Mouse (Mus musculus) embryonic facial prominence, embryonic 12.5 days (tissue): ENCODE data around the gene Lingo1. TPM values are rescaled to one million over a fixed set of nuclear protein-coding genes. Genes with fewer than 3 reads are reported as not detected.
A peak's percentile ranks its signal among the peaks of the same experiment; 100 is the strongest.

ENCODE experiments used
- ATAC-seq: fragments of 200-750 bp; cut with Nextera tagmentation; 2 replicates; pipeline ENCODE4 v1.8.0; 2017; ENCODE audit not compliant: insufficient number of reproducible peaks, insufficient read depth, low FRiP score, low TSS enrichment
- H3K27ac ChIP-seq: fragments of 300-500 bp; sonication (generic); 2 replicates; pipeline ENCODE4 v1.5.1; 2016; ENCODE audit warnings: mild to moderate bottlenecking
- H3K27me3 ChIP-seq: fragments of 300-500 bp; sonication (generic); 2 replicates; pipeline ENCODE4 v1.6.1; 2016; ENCODE audit warnings: mild to moderate bottlenecking, moderate library complexity
- H3K36me3 ChIP-seq: fragments of 300-500 bp; sonication (generic); 2 replicates; pipeline ENCODE4 v1.6.1; 2016; ENCODE audit warnings: mild to moderate bottlenecking
- H3K4me1 ChIP-seq: fragments of 300-500 bp; sonication (generic); 2 replicates; pipeline ENCODE4 v1.6.1; 2016
- H3K4me2 ChIP-seq: fragments of 300-500 bp; sonication (generic); replicated peaks from 2 replicates; pipeline ENCODE4 v1.6.1; 2016; ENCODE audit warnings: mild to moderate bottlenecking, moderate library complexity
- H3K4me3 ChIP-seq: fragments of 300-500 bp; sonication (generic); 2 replicates; pipeline ENCODE4 v1.5.1; 2016; ENCODE audit warnings: mild to moderate bottlenecking
- H3K9ac ChIP-seq: fragments of 300-500 bp; sonication (generic); 2 replicates; pipeline ENCODE4 v1.6.1; 2016; ENCODE audit warnings: mild to moderate bottlenecking, moderate library complexity
- H3K9me3 ChIP-seq: fragments of 300-500 bp; sonication (generic); 2 replicates; pipeline ENCODE4 v1.6.1; 2016; ENCODE audit warnings: mild to moderate bottlenecking, moderate library complexity
- WGBS: fragments of 180-500 bp; shearing (Covaris S2); methylation state at CpG from one replicate; pipeline ENCODE4 v1.1.7; 2016; 5-methylcytosine and 5-hydroxymethylcytosine counted together
- polyA plus RNA-seq: library from polyadenylated mRNA; unstranded; fragments of >200 nt; fragmentation: Nextera tagmentation; extraction: Ambion mirVana; gene quantifications from 2 replicates; pipeline ENCODE4 v1.2.1, GENCODE M21; 2016

The Lingo1 gene
- polyA plus RNA-seq, 1 experiment from 2014 or later, result 6.8 TPM

- H3K9me3 ChIP-seq, result no peaks in the 10 kb centered on the region
- peaks cover 22% of the 10 kb centered on the region for H3K4me1 ChIP-seq
- H3K4me2 ChIP-seq, result peak overlapping the region; percentile 99
- no peaks in the 10 kb centered on the region for H3K36me3 ChIP-seq
- peak; percentile 38 for ATAC-seq
- peaks cover 64% of the 10 kb centered on the region for H3K27me3 ChIP-seq
- H3K9ac ChIP-seq, result no peak overlapping the region
- 1% methylated on average over 10 of the region's 10 CpGs for WGBS
- no peak overlapping the region for H3K27ac ChIP-seq
- H3K4me3 ChIP-seq, result peak overlapping the region; percentile 69
These were observed 160.1 kb downstream of the Lingo1 start for GRCm38 (mm10) chr9:56636214-56636613.

- ATAC-seq, result peak; percentile 59
- Histone ChIP-seq H3K9ac (peak overlapping the region; percentile 75), H3K9me3 (no peaks in the 10 kb centered on the region), H3K4me1 (peaks cover 22% of the 10 kb centered on the region), H3K27ac (peak overlapping the region; percentile 50), H3K4me3 (peak overlapping the region; percentile 69), H3K36me3 (no peaks in the 10 kb centered on the region), H3K27me3 (peaks cover 64% of the 10 kb centered on the region), H3K4me2 (peak overlapping the region; percentile 99)
- WGBS, result 1% methylated on average over 65 of the region's 68 CpGs
These were observed 160.7 kb downstream of the Lingo1 start for GRCm38 (mm10) chr9:56635498-56636121.

GRCm38 (mm10) chr9:56635121-56635497 lies 161.2 kb downstream of the Lingo1 start:
- Histone ChIP-seq H3K36me3 (no peaks in the 10 kb centered on the region), H3K27ac (peak overlapping the region; percentile 50)

DNA sequence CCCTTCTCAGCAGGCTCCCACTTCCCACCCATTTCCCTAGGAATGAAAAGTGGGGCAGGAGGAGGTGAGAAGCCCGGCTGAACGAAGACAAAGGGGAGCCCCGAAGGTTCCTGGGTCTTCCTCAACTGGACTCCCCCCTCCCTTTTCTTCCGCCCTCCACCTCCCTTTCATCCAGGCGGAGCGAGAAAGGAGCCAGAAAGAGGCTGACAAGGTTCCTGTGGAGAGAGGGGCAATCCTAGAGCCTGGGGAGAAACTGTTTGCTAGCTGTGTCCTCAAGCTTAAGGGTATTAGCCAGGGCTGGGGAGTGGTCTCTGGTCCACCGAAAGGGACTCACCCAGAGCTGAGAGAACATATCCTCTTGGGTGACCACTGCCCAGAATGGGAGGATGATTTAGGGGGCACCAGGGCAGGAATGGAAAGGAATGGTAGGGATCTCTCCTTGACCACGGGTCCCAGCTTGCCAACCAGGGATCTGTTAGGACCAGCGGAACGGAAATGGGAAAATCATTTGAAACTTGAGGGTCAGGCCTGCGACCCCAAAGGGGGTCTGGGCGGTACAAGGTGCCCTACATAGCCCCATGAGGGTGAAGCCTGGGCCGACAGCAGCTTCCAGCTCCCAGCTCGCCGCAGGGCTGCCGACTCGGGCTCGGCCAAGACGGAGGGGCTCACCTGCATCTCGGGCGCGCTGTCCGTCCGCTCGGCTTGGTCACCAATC lies 161.7 kb downstream of the Lingo1 start:
- H3K4me3 ChIP-seq, result peak overlapping the region; percentile 69
- 0 out of 2 replicates have a peak, but pooled peaks have one; percentile 4 for ATAC-seq
- H3K27me3 ChIP-seq, result peaks cover 61% of the 10 kb centered on the region
- peaks cover 22% of the 10 kb centered on the region for H3K4me1 ChIP-seq
- 1% methylated on average over 25 of the region's 25 CpGs for WGBS
- H3K27ac ChIP-seq, result no peak overlapping the region
- H3K9ac ChIP-seq, result peak overlapping the region; percentile 75
- no peaks in the 10 kb centered on the region for H3K36me3 ChIP-seq
- peak overlapping the region; percentile 99 for H3K4me2 ChIP-seq
- H3K9me3 ChIP-seq, result no peaks in the 10 kb centered on the region

More at GRCm38 (mm10) chr9:56635121-56635497, 161.2 kb downstream of the Lingo1 start:
- Histone ChIP-seq H3K9me3 (no peaks in the 10 kb centered on the region), H3K4me2 (peak overlapping the region; percentile 99), H3K9ac (peak overlapping the region; percentile 75), H3K27me3 (peaks cover 64% of the 10 kb centered on the region), H3K4me1 (peaks cover 22% of the 10 kb centered on the region), H3K4me3 (peak overlapping the region; percentile 69)
- WGBS, result under 1% methylated on average over 31 of the region's 40 CpGs
- peak; percentile 29 for ATAC-seq

GRCm38 (mm10) chr9:56633449-56634225 lies 162.6 kb downstream of the Lingo1 start:
- H3K4me1 ChIP-seq, result peaks cover 22% of the 10 kb centered on the region
- H3K4me2 ChIP-seq, result peak overlapping the region; percentile 99
- ATAC-seq, result no peak
- H3K9ac ChIP-seq, result no peak overlapping the region
- H3K27me3 ChIP-seq, result peaks cover 52% of the 10 kb centered on the region
- no peaks in the 10 kb centered on the region for H3K36me3 ChIP-seq
- H3K27ac ChIP-seq, result no peak overlapping the region
- H3K9me3 ChIP-seq, result no peaks in the 10 kb centered on the region
- peak overlapping the region; percentile 69 for H3K4me3 ChIP-seq
- 26% methylated on average over 13 of the region's 13 CpGs for WGBS

DNA sequence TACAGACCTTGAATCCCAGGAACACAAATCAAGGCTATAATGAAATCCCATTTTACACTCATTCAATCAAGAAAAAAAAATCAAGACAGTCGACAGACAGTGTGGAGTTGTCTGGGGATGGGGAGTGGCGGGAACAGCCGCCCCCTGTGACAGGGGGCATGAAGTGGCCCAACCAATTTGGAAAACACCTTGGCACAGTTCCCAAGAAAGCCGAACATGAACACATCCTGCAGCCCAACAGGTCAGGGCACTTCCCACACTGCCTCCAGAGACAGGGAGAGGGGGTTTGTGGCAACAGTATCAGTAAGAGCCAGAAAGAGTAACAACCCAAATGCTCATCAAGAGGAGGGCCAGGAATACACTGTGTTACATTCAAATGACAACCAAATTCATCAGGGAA lies 165.3 kb downstream of the Lingo1 start:
- no peak overlapping the region for H3K9ac ChIP-seq
- H3K27ac ChIP-seq, result no peak overlapping the region
- H3K4me3 ChIP-seq, result no peak overlapping the region
- peaks cover 16% of the 10 kb centered on the region for H3K4me1 ChIP-seq
- WGBS, result 69% methylated on average over 4 of the region's 4 CpGs
- no peaks in the 10 kb centered on the region for H3K36me3 ChIP-seq
- no peaks in the 10 kb centered on the region for H3K9me3 ChIP-seq
- H3K27me3 ChIP-seq, result peaks cover 30% of the 10 kb centered on the region
- ATAC-seq, result no peak
- H3K4me2 ChIP-seq, result no peak overlapping the region

DNA sequence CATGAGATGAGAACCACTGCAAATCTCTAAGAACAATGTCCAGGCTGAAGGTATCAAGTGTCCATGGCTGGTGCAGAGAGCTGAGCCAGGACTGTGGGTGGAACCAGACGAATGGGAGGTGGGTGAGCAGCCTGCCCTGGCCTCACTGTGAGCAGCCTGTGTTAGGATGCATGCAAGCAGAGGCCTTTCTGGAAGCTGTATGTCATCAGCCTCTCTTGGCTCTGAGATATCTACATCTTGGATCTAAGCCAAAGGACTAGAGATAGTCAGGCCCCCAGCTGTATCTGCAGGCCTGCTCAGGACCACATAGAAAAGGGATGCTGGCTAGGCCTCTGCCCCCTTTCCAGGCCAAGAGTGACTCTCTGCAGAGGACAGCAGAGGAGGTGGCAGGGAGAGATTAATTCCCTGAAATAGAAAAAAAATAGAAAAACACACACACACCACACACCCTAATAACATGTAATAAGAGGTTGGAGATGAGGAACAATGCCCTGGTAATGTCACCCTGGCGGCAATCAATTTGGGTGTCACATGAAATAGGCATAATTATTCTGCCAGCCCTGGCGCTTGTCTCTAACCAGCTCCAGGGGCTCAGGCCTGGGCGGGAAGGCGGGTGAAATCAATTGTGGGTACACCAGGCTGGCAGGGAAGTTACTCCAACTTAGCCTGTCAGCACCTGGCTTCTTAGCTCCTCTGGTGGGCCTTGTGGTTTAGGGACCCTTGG lies 166.4 kb downstream of the Lingo1 start:
- Histone ChIP-seq H3K27ac (no peak overlapping the region), H3K36me3 (no peaks in the 10 kb centered on the region), H3K9ac (no peak overlapping the region), H3K4me2 (no peak overlapping the region), H3K4me3 (no peak overlapping the region), H3K27me3 (peaks cover 22% of the 10 kb centered on the region), H3K9me3 (no peaks in the 10 kb centered on the region), H3K4me1 (peaks cover 18% of the 10 kb centered on the region)
- ATAC-seq, result no peak
- 75% methylated on average over 5 of the region's 5 CpGs for WGBS

DNA sequence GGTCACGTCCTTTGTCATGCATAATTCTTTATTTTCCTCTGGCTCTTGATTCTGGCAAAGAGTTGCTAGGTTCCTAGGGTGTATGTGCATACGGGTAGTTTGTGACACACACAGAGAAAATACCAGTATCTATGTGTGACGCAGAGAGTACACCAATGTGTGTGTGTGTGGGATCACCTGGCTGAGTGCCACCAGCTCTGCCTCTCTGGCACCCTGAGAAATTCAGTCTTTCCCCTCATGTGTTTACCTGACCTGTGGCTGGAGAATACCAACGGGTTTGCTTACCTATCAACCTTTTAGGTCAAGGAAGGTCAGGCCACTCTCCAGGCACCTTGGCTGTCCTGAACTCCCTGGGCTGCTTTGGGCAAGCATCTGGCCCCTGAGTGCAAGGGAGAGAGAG lies 169.0 kb downstream of the Lingo1 start:
- Histone ChIP-seq H3K4me3 (no peak overlapping the region), H3K36me3 (no peaks in the 10 kb centered on the region), H3K27ac (no peak overlapping the region), H3K27me3 (no peaks in the 10 kb centered on the region; the same call in 1 of the 2 replicates), H3K4me2 (no peak overlapping the region), H3K4me1 (peaks cover 10% of the 10 kb centered on the region; the same call in 1 of the 2 replicates), H3K9ac (no peak overlapping the region), H3K9me3 (no peaks in the 10 kb centered on the region)
- WGBS, result 69% methylated on average over 4 of the region's 4 CpGs
- no peak for ATAC-seq

- ATAC-seq, result no peak
- no peak overlapping the region for H3K27ac ChIP-seq
- H3K9me3 ChIP-seq, result no peaks in the 10 kb centered on the region
These were observed 171.3 kb downstream of the Lingo1 start for GRCm38 (mm10) chr9:56624923-56625322.

DNA sequence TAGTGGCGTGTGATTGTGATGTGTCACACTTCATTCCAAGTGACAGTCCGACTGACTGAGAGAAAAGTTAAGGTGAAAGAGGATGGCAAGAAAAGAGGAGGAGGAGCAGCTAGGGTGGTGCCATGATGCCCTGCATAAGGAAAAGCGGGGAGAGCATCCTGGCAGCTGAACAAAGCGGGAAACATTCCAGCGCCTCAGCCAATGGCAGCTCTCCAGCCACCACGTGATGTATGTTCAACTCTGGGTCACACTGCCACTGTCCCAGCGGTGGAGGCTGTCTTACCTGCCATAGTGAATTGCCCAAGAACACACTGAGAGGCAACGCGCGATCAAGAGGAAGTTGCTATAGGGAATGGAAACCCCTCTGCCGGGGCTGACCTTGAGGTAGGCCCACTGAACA lies 172.9 kb downstream of the Lingo1 start:
- H3K27me3 ChIP-seq, result peaks cover 32% of the 10 kb centered on the region
- no peak overlapping the region for H3K4me2 ChIP-seq
- peaks cover 16% of the 10 kb centered on the region; the same call in 1 of the 2 replicates for H3K4me1 ChIP-seq
- H3K9ac ChIP-seq, result no peak overlapping the region
- H3K27ac ChIP-seq, result no peak overlapping the region
- no peaks in the 10 kb centered on the region for H3K9me3 ChIP-seq
- H3K36me3 ChIP-seq, result no peaks in the 10 kb centered on the region
- no peak overlapping the region for H3K4me3 ChIP-seq
- WGBS, result 86% methylated on average over 11 of the region's 11 CpGs
- no peak for ATAC-seq

More at GRCm38 (mm10) chr9:56624923-56625322, 171.3 kb downstream of the Lingo1 start:
- no peaks in the 10 kb centered on the region for H3K36me3 ChIP-seq
- no peak overlapping the region for H3K9ac ChIP-seq
- peaks cover 22% of the 10 kb centered on the region for H3K27me3 ChIP-seq
- WGBS, result 38% methylated on average over 2 of the region's 2 CpGs
- no peak overlapping the region for H3K4me2 ChIP-seq
- H3K4me1 ChIP-seq, result peaks cover 16% of the 10 kb centered on the region; the same call in 1 of the 2 replicates
- H3K4me3 ChIP-seq, result no peak overlapping the region

- 69% methylated on average over 7 of the region's 7 CpGs for WGBS
- Histone ChIP-seq H3K4me2 (no peak overlapping the region), H3K36me3 (no peaks in the 10 kb centered on the region), H3K27ac (no peak overlapping the region), H3K4me3 (no peak overlapping the region), H3K27me3 (peaks cover 32% of the 10 kb centered on the region), H3K9me3 (no peaks in the 10 kb centered on the region), H3K9ac (no peak overlapping the region), H3K4me1 (peaks cover 16% of the 10 kb centered on the region; the same call in 1 of the 2 replicates)
- no peak for ATAC-seq
These were observed 173.5 kb downstream of the Lingo1 start for GRCm38 (mm10) chr9:56622761-56623160.
